Mouse (Mus musculus) heart, embryonic 13.5 days (tissue): ENCODE measurements at regions not wholly inside any gene's neighbourhood (a gene's known extent, or its start where the extent isn't known, plus 50 kb on each side); places are given as distances from the start of the nearest gene placed in this dataset.

Experiments used
- ATAC-seq: fragments of 200-750 bp; cut with Nextera tagmentation; 2 replicates; pipeline ENCODE4 v1.8.0; 2017; ENCODE audit warnings: moderate TSS enrichment; ENCODE audit not compliant: insufficient number of reproducible peaks, low FRiP score, low TSS enrichment; ENCODE audit errors: extremely low read depth
- H3K27ac ChIP-seq: fragments of 300-500 bp; sonication (generic); replicated peaks from 2 replicates; pipeline ENCODE4 v1.5.1; 2015; ENCODE audit warnings: moderate library complexity, mild to moderate bottlenecking, inconsistent platforms
- H3K27me3 ChIP-seq: fragments of 300-500 bp; sonication (generic); replicated peaks from 2 replicates; pipeline ENCODE4 v1.6.1; 2015; ENCODE audit warnings: mild to moderate bottlenecking, inconsistent platforms
- H3K36me3 ChIP-seq: fragments of 300-500 bp; sonication (generic); 2 replicates; pipeline ENCODE4 v1.6.1; 2015; ENCODE audit warnings: mild to moderate bottlenecking, inconsistent platforms
- H3K4me1 ChIP-seq: fragments of 300-500 bp; sonication (generic); 2 replicates; pipeline ENCODE4 v1.6.1; 2015; ENCODE audit warnings: inconsistent platforms
- H3K4me2 ChIP-seq: fragments of 300-500 bp; sonication (generic); 2 replicates; pipeline ENCODE4 v1.6.1; 2015; ENCODE audit warnings: inconsistent platforms, mild to moderate bottlenecking, moderate library complexity
- H3K4me3 ChIP-seq: fragments of 300-500 bp; sonication (generic); 2 replicates; pipeline ENCODE4 v1.5.1; 2015; ENCODE audit warnings: moderate library complexity, mild to moderate bottlenecking, inconsistent platforms
- H3K9ac ChIP-seq: fragments of 300-500 bp; sonication (generic); 2 replicates; pipeline ENCODE4 v1.6.1; 2015; ENCODE audit warnings: inconsistent platforms, mild to moderate bottlenecking, moderate library complexity
- H3K9me3 ChIP-seq: fragments of 300-500 bp; sonication (generic); 2 replicates; pipeline ENCODE4 v1.6.1; 2016; ENCODE audit warnings: inconsistent platforms
- WGBS: fragments of 180-500 bp; shearing (Covaris S2); methylation state at CpG from one replicate; pipeline ENCODE4 v1.1.7; 2015; ENCODE audit warnings: mixed read lengths; 5-methylcytosine and 5-hydroxymethylcytosine counted together

DNA sequence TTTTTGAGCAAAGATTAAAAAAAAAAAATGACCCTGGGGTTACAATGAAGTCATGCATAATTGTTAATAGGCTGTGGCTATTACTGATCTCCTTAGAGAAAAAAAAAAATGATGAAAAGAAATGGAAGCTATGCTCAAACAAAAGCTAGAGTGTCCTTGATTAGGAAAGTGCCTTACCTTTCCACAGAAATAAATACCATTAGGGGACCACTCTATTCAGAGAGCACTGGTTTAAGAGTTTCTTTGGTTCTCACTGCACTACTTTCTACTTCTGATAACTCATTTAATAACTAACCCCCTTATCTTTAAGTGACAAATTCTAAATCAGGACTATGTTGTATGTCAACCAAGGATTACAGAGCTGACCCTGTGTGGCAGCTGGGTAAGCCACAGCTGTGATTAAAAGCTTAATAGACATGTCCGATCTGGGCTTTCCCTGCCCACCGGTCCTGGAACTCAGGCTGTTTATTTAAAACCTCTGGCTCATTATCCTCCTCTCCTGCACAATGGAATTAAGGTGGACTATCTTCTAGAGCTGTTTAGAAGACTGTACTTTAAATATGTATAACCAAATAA lies 225.9 kb upstream of the Lyplal1 start:
- Histone ChIP-seq H3K36me3 (no peaks in the 10 kb centered on the region), H3K9ac (no peak overlapping the region), H3K27me3 (0 out of 2 replicates have a peak, but pooled peaks cover 3% of the 10 kb centered on the region), H3K27ac (no peak overlapping the region), H3K4me3 (no peak overlapping the region), H3K4me1 (peaks cover 16% of the 10 kb centered on the region), H3K9me3 (0 out of 2 replicates have a peak, but pooled peaks cover 3% of the 10 kb centered on the region), H3K4me2 (no peak overlapping the region)
- WGBS = 39% methylated on average over 2 of the region's 2 CpGs
- no peak for ATAC-seq

DNA sequence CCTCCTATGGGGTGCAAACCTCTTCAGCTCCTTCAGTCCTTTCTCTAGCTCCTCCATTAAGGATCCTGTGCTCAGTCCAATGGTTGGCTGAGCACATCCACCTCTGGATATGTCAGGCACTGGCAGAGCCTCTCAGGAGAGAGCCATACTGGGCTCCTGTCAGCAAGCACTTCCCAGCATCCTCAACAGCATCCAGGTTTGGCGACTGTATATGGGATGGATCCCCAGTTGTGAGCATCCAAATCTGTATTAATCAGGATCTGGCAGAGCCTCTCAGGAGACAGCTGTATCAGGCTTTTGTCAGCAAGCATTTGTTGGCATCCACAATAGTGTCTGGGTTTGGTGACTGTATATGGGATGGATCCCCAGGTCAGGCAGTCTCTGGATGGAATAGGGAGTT lies 225.3 kb upstream of the Lyplal1 start:
- Histone ChIP-seq H3K9me3 (0 out of 2 replicates have a peak, but pooled peaks cover 3% of the 10 kb centered on the region), H3K4me1 (peaks cover 10% of the 10 kb centered on the region), H3K4me3 (no peak overlapping the region), H3K9ac (no peak overlapping the region), H3K36me3 (no peaks in the 10 kb centered on the region), H3K4me2 (no peak overlapping the region), H3K27ac (no peak overlapping the region), H3K27me3 (0 out of 2 replicates have a peak, but pooled peaks cover 3% of the 10 kb centered on the region)
- no peak for ATAC-seq
- 65% methylated on average over 1 of the region's 1 CpGs for WGBS

GRCm38 (mm10) chr1:186341878-186342277 lies 224.8 kb upstream of the Lyplal1 start:
- Histone ChIP-seq H3K4me1 (peaks cover 6% of the 10 kb centered on the region), H3K4me2 (no peak overlapping the region), H3K9me3 (0 out of 2 replicates have a peak, but pooled peaks cover 3% of the 10 kb centered on the region), H3K9ac (no peak overlapping the region), H3K36me3 (no peaks in the 10 kb centered on the region), H3K27me3 (0 out of 2 replicates have a peak, but pooled peaks cover 3% of the 10 kb centered on the region), H3K27ac (no peak overlapping the region), H3K4me3 (no peak overlapping the region)
- WGBS = 54% methylated on average over 3 of the region's 3 CpGs
- ATAC-seq = no peak

- Histone ChIP-seq H3K9me3 (0 out of 2 replicates have a peak, but pooled peaks cover 3% of the 10 kb centered on the region), H3K36me3 (no peaks in the 10 kb centered on the region), H3K27ac (no peak overlapping the region), H3K27me3 (0 out of 2 replicates have a peak, but pooled peaks cover 3% of the 10 kb centered on the region), H3K4me3 (no peak overlapping the region), H3K9ac (no peak overlapping the region), H3K4me2 (no peak overlapping the region), H3K4me1 (peaks cover 6% of the 10 kb centered on the region)
- ATAC-seq = no peak
- 51% methylated on average over 3 of the region's 3 CpGs for WGBS
Observed at GRCm38 (mm10) chr1:186340701-186341100, 223.6 kb upstream of the Lyplal1 start.

DNA sequence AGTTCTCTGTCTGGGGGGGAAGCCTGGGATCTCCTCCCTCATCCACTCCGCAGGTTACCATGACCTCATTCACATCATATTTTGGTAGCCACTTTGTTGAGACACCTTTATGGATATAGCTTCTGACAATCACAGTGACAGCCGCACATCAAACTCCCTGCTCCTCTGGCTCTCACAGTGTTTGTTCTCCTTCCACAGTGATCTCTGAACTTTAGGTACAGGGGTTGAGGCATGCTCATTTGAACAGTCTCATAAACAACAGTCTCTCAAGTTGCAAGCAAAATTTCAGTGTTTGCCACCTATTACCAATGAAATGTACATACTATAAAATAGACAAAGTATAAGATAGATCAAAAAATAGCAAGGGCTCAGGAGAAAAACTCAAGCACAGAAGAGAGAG lies 200.2 kb upstream of the Lyplal1 start:
- H3K9ac ChIP-seq = no peak overlapping the region
- H3K27me3 ChIP-seq = no peaks in the 10 kb centered on the region
- ATAC-seq = no peak
- WGBS = 77% methylated on average over 2 of the region's 2 CpGs
- H3K9me3 ChIP-seq = no peaks in the 10 kb centered on the region
- H3K36me3 ChIP-seq = no peaks in the 10 kb centered on the region
- no peak overlapping the region for H3K27ac ChIP-seq
- no peak overlapping the region for H3K4me3 ChIP-seq
- peaks cover 18% of the 10 kb centered on the region for H3K4me1 ChIP-seq
- H3K4me2 ChIP-seq = no peak overlapping the region

- no peaks in the 10 kb centered on the region for H3K9me3 ChIP-seq
- no peaks in the 10 kb centered on the region for H3K36me3 ChIP-seq
- WGBS = 74% methylated on average over 4 of the region's 4 CpGs
- no peaks in the 10 kb centered on the region for H3K27me3 ChIP-seq
- no peak overlapping the region for H3K4me2 ChIP-seq
- H3K9ac ChIP-seq = no peak overlapping the region
- no peak overlapping the region for H3K27ac ChIP-seq
- no peak for ATAC-seq
- H3K4me3 ChIP-seq = no peak overlapping the region
- H3K4me1 ChIP-seq = peaks cover 17% of the 10 kb centered on the region
Observed at GRCm38 (mm10) chr1:186314180-186314579, 197.1 kb upstream of the Lyplal1 start.

DNA sequence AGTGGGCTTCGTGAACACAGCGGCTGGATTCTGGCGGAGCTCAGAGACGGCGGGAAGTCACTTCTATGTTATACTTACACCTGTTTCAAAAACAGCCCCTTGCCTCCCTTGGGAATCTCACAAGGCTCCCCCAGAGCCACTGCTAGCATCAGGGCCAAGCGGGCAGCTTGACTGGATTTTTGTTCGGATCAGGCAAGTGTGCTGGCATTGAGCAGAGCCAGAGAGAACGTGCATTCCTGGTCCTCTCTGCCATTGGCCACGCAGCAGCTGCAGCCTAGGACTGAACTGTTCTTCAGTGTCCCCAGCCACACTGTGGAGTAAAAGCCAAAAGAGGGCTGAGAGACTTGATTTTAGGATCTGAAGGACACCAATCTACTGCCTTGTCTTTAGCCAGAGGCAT lies 195.6 kb upstream of the Lyplal1 start:
- ATAC-seq = no peak
- Histone ChIP-seq H3K4me1 (peaks cover 17% of the 10 kb centered on the region), H3K4me3 (no peak overlapping the region), H3K36me3 (no peaks in the 10 kb centered on the region), H3K27ac (peak overlapping the region; percentile 80), H3K27me3 (no peaks in the 10 kb centered on the region), H3K9ac (no peak overlapping the region), H3K4me2 (no peak overlapping the region), H3K9me3 (no peaks in the 10 kb centered on the region)
- 64% methylated on average over 9 of the region's 9 CpGs for WGBS

DNA sequence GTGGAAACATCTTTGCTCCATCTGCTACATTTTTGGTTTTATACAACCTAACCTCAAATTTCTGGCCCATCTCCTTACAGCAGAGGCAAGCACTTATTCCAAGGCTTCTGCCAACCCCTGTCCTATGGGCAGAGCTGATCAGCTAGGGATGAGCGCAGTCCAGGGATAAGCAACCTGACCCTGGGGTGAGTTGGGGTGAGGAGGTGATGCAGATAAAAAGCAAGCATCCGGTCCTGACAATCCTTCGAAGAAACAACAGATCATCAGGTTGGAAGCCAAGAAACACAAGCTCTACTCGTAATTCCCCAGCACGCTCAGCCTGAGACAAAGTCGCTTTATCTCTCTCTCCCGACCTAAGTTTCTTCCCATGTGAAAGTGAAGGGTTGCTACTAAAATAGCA lies 194.9 kb upstream of the Lyplal1 start:
- WGBS = 36% methylated on average over 7 of the region's 7 CpGs
- H3K9ac ChIP-seq = no peak overlapping the region
- no peaks in the 10 kb centered on the region for H3K27me3 ChIP-seq
- H3K36me3 ChIP-seq = no peaks in the 10 kb centered on the region
- H3K4me2 ChIP-seq = no peak overlapping the region
- H3K9me3 ChIP-seq = no peaks in the 10 kb centered on the region
- H3K27ac ChIP-seq = peak overlapping the region; percentile 80
- no peak; the same call in 1 of the 2 replicates for ATAC-seq
- no peak overlapping the region for H3K4me3 ChIP-seq
- peaks cover 17% of the 10 kb centered on the region for H3K4me1 ChIP-seq

GRCm38 (mm10) chr1:186307627-186308026 lies 190.5 kb upstream of the Lyplal1 start:
- H3K27ac ChIP-seq = no peak overlapping the region
- 50% methylated on average over 6 of the region's 6 CpGs for WGBS
- no peak for ATAC-seq

DNA sequence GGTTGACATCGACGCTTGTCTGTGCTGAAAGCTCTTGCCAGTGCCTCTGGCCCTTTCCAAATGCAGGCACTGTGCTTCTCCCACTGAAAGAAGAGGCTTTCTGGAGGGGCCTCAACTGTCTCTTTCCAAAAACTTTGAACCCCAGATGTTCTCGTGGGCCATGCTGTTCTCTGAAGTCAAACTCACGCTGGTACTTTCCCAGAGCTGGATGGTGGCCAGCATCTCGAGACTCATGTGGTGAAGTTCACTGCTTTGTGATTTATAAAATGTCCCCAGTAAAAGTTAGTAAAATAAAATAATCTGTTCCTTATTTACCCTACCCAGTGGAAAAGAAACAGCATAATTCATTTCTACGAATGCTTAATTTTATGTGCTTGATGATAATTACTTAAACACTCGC lies 180.4 kb upstream of the Lyplal1 start:
- no peak for ATAC-seq
- H3K4me2 ChIP-seq = no peak overlapping the region
- H3K4me3 ChIP-seq = no peak overlapping the region
- H3K36me3 ChIP-seq = no peaks in the 10 kb centered on the region
- H3K9me3 ChIP-seq = no peaks in the 10 kb centered on the region
- no peak overlapping the region for H3K9ac ChIP-seq
- H3K27ac ChIP-seq = no peak overlapping the region
- H3K27me3 ChIP-seq = no peaks in the 10 kb centered on the region
- H3K4me1 ChIP-seq = peaks cover 20% of the 10 kb centered on the region
- WGBS = 73% methylated on average over 7 of the region's 7 CpGs

More at GRCm38 (mm10) chr1:186307627-186308026, 190.5 kb upstream of the Lyplal1 start:
- Histone ChIP-seq H3K9me3 (no peaks in the 10 kb centered on the region), H3K4me1 (peaks cover 5% of the 10 kb centered on the region), H3K4me2 (no peak overlapping the region), H3K36me3 (no peaks in the 10 kb centered on the region), H3K9ac (no peak overlapping the region), H3K27me3 (no peaks in the 10 kb centered on the region), H3K4me3 (no peak overlapping the region)

DNA sequence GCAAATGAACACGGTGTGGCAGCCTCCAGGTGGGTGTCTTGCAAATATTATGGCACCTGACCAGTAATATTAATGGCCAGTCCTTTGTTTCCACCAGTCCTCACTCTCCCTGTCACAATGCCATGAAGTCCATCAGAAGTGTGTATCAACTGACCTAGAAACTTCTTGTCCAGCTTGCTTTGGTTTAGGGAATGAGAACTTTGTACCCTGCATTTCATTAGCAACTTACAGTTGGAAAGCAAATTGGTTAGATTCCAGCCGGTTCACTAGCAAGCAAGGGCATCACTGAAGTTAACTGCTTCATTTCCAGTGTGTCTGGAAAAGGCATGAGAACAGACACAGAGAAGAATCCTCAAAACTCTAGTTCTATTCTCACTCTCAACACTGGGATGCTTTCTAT lies 178.1 kb upstream of the Lyplal1 start:
- no peak overlapping the region for H3K4me2 ChIP-seq
- no peak overlapping the region for H3K27ac ChIP-seq
- H3K4me1 ChIP-seq = peaks cover 23% of the 10 kb centered on the region
- H3K36me3 ChIP-seq = no peaks in the 10 kb centered on the region
- no peak overlapping the region for H3K4me3 ChIP-seq
- no peak for ATAC-seq
- no peak overlapping the region for H3K9ac ChIP-seq
- H3K27me3 ChIP-seq = no peaks in the 10 kb centered on the region
- H3K9me3 ChIP-seq = no peaks in the 10 kb centered on the region
- 57% methylated on average over 2 of the region's 2 CpGs for WGBS

- Histone ChIP-seq H3K4me1 (peaks cover 23% of the 10 kb centered on the region), H3K4me2 (no peak overlapping the region), H3K36me3 (no peaks in the 10 kb centered on the region), H3K27me3 (no peaks in the 10 kb centered on the region), H3K27ac (peak overlapping the region; percentile 39; the same call in 1 of the 2 replicates), H3K4me3 (no peak overlapping the region), H3K9me3 (no peaks in the 10 kb centered on the region), H3K9ac (no peak overlapping the region)
- 27% methylated on average over 2 of the region's 2 CpGs for WGBS
- no peak for ATAC-seq
Observed at GRCm38 (mm10) chr1:186294635-186295034, 177.5 kb upstream of the Lyplal1 start.
